Mouse (Mus musculus): ENCODE data around the gene Hsd17b2. TPM values are rescaled to one million over a fixed set of nuclear protein-coding genes. Genes with fewer than 3 reads are reported as not detected.

The Hsd17b2 gene
- total RNA-seq (2021), result 10 to 100 TPM; 15.1 to 32.4 TPM
- long read RNA-seq, experiment 1, transcript Hsd17b2-201 (5 exons, 1,320 nt), result major isoform, 63 of 70 reads
- long read RNA-seq, experiment 1, partial matches to known transcripts, result 2 of 70 reads
- long read RNA-seq, experiment 1, other reads (novel, unspliced or antisense), result 5 of 70 reads
- long read RNA-seq, experiment 2, partial matches to known transcripts, result 1 of 4 reads
- long read RNA-seq, experiment 2, other reads (novel, unspliced or antisense), result 1 of 4 reads

DNA sequence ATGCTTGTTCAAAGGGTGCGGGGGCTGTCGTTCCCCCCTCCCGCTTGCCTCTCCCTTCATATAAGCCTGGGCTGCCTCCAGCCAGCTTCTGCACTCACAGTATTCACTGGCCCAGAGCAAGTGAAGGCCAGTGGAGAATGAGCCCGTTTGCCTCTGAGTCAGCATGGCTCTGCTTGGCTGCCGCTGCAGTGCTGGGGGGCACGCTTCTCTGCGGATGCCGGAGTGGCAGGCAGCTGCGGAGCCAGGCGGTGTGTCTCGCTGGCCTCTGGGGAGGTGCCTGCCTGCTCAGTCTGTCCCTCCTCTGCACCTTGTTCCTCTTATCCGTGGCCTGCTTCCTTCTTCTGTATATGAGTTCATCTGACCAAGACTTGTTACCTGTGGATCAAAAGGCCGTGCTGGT, at the start of gene Hsd17b2:
TSS of gene Hsd17b2 (plus strand) at position 46 of the 400 bp plus-strand sequence.
- no peak for DNase-seq

GRCm38 (mm10) chr8:117652318-117652717, 49.4 kb upstream of the Hsd17b2 start:
- DNase-seq, result no peak

GRCm38 (mm10) chr8:117658990-117659389, 42.7 kb upstream of the Hsd17b2 start:
- DNase-seq, result no peak

DNA sequence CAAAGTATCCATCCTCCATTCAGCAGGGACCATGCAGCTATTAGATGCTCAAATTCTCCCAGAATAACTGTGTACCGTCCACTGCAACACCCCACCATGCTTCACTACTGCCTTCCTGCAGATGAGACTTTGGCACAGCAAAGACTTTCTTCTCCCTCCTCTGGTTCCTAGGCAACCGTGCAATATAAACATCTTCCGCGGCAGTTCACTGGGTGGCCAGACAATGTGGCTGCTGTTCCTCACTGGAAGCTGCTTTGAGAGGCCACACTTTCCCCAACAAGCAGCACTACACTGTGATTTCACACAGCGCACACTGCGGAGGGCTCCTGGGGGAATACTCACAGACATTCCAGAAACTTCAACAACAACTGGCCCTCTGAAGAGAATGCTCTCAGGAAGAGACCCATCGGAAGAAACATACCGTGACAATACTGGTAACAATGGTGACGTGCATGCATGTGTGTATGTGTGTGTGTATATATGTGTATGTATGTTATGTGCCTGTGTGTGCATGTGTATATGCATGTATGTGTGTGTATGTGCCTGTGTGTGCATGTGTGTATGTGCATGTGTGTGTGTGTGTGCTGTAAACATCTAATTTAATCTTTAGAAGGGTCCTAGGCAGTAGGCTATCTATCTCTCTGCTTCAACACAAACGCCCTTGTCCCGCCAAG, 41.2 kb upstream of the Hsd17b2 start:
- DNase-seq, result no peak

- DNase-seq, result no peak
These were observed 34.2 kb upstream of the Hsd17b2 start for GRCm38 (mm10) chr8:117667349-117668124.

DNA sequence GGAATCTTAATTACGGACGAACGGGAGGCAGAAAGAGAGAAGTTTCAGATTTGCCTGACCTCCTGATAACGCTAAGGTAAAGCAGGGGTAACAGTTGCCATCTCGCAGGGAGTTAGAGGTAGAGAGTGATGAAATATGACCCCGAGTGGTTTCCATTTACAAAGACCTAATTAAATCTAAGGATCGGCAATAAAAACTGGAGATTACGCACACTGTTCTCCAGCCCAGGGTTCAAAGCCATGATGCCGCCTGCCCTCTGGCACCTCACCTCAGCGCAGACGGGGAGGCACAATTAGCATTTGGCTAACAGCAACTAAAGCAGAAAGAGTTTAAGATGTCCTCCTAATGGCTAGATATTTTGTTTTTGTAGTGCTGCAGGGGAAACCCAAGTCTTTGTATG, 31.2 kb upstream of the Hsd17b2 start:
- no peak for DNase-seq

GRCm38 (mm10) chr8:117672558-117672957, 29.1 kb upstream of the Hsd17b2 start:
- DNase-seq, result no peak

DNA sequence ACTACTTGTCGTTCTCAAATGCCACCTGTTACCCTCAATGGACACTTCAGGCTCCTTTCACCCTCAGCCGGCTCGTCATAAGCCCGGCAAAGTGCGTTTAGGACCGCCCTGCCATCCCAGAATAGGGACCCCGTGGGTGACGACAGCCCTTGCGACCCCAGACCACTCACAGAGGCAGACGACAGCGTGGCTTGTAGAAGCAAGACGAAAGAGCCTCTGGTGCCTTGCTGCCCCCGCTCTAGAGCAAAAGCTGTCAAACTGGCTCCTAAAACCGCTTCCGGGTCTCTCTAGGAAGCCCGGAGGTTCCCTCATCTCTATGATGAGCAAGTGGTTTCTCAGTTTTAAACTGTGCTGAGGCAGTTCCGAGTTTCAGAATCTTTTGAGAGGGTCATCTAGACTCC, 28.3 kb upstream of the Hsd17b2 start, which contains the start of gene Sdr42e1:
TSS of gene Sdr42e1 (minus strand) at position 260 of the 401 bp plus-strand sequence.
- DNase-seq, result peak; percentile 65

DNA sequence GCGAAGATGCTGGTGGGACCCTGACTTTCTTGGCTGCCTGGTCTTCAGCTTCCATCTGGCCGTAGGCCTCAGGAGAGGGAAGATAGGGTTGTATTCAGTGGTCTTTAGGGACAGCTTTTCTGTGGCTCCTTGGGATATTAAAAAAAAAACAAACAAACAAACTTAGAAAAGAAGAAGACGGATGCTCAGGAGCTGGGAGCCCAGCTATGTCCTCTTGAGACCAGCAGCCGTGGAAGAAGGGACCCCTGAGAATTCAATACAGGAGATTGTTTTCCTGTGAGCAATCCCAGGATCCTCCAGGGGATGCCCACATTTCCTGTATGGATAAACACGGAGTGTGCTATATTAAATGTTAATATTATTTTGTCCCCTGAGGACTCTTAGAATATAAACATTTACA, 26.5 kb upstream of the Hsd17b2 start:
- no peak for DNase-seq

DNA sequence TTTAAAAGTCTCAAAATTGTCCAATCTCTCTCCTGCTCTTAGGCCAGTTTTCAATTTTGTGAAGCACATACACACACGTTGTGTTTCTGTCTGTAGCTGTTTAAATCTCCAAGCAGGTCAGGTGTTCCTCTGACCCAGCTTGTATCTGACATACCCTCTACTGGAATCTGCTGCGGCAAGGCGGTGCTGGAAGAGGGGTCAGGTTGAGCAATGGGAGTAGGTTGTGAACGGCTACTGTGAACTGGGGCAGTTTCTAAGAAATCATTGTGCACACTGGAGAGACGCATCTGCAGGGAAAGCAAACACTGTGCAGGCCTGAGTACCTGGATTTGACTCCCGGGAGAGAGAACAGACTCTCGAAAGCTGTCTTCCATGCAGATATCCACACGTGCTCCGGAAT, 25.2 kb upstream of the Hsd17b2 start:
- DNase-seq, result no peak

GRCm38 (mm10) chr8:117677011-117677410, 24.7 kb upstream of the Hsd17b2 start:
- no peak for DNase-seq

DNA sequence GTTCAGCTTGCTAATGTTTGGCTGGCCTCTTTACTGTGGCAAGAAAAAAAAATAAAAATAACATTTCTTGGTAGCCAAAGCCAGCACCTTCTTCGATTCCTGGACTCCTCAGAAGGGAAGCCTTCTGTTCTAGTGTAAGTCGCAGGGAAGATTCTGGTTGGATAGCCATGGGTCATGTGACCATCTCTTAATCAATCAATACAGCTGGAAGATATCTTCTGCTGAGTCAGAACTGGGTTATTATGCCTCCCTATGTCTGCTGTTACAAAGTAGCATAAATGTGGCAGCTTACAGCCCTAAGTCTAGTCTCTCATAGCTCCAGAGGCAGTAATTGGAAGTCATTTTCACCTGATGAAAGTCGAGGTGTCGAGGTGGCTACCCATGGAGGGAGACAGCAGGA, 23.1 kb upstream of the Hsd17b2 start:
- no peak for DNase-seq

- DNase-seq, result no peak
These were observed 17.7 kb upstream of the Hsd17b2 start for GRCm38 (mm10) chr8:117683925-117684472.

- DNase-seq, result no peak
These were observed 17.2 kb upstream of the Hsd17b2 start for GRCm38 (mm10) chr8:117684504-117684903.

GRCm38 (mm10) chr8:117687890-117688289, 13.8 kb upstream of the Hsd17b2 start:
- DNase-seq, result no peak

GRCm38 (mm10) chr8:117692131-117692530, 9.6 kb upstream of the Hsd17b2 start:
- no peak for DNase-seq

- no peak for DNase-seq
These were observed 6.1 kb upstream of the Hsd17b2 start for GRCm38 (mm10) chr8:117695636-117696035.

DNA sequence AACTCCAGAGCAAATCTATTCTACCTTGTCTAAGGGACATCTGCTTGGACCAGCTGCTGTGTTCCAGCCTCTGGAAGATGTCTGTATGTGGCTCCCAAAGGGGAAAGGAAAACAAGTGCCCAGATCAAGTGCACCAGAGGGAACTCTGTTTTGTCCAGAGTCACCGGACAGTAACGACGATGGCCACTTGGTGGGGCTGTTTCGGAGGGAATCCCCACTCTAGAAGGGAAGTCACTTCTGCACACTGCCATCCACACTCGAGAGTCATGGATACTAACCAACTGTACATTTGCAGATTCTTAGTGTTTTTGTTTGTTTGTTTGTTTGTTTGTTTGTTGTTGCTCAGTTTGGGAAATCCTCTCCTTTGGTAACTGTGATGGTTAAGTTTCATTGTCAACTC, 4.5 kb upstream of the Hsd17b2 start:
- DNase-seq, result peak; percentile 59

- DNase-seq, result no peak
These were observed 1.0 kb upstream of the Hsd17b2 start for GRCm38 (mm10) chr8:117700699-117701098.

DNA sequence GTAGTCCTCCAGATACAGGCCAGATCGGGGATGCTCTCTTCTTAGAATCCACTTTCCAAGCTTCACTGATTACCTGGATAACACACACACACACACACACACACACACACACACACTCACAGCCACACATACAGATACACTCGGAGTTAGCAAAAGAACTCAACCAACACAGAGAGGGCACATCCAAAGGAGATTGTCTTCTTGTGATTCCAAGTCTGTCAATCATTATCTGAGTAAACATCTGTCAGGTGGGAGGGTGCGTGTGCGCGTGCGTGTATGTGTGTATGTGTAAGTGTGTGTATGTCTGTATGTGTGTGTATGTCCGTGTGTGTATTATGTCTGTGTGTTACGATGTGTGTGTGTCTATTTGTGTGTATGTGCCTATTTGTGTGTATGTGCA, 458 bp upstream of the Hsd17b2 start:
- no peak for DNase-seq

DNA sequence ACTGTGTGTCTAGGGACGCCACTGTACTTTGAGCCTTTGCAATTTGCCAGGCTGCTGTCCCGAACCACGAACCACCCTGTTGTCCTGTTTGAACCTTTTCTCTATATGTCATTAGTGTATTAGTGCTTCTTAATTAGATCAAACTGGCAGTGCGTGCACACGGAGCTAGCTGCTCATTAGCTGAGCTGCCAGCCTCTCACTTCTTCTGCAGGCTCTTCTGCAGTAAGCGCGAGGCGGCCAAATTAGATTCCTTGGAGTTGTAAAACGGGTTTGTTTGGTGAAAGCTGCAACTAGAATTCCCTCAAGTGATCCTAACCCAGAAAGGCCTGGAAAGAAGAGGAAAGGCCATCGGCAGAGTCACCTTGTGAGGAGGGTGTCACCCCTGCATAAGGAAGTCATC, 997 bp downstream of the Hsd17b2 start:
- no peak for DNase-seq

- DNase-seq, result no peak
These were observed 4.4 kb downstream of the Hsd17b2 start for GRCm38 (mm10) chr8:117706141-117706540.

DNA sequence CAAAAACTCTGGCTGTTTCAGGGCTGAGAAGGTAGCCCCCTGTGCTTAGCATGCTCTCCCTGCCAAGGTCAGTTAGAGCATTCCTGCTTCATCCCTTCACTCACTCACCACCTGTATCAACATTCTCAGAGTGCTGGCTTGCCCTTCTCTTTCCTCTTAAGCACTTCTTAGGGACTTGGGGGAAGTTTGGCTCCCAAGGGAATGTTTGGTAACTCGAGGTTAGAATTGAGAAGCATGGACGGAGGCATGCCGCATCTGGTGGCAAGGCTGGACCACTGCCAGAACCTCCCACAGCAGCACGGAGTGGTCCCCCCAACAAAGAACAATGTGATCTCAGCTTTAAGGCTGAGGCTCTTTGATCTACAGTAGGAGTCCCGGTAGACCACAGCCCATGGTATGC, 10.5 kb downstream of the Hsd17b2 start:
- DNase-seq, result no peak

Measured in adrenal gland, postnatal 10 days (tissue).